Comparison of ENCODE assay signal across 26 mouse cellular contexts in genomic region chr4:148978926-148979325, GRCm38 (mm10).
A peak's percentile ranks its signal among the peaks of the same experiment; 100 is the strongest.
DNase-seq lines count a peak whose midpoint lies in the region; ATAC-seq lines count a peak whose summit lies in the region.
"Had no signal": no experiment of that assay in that cellular context is flagged by ENCODE, and none has a peak within 500 bp of the region (broad histone marks: within the 10 kb centered on the region; RNA-seq: fewer than 3 reads in every experiment).

No protein-coding gene starts in this region.

- ATAC-seq in forebrain, embryonic 11.5 days (replicated peaks; ENCODE audit: low FRiP score), result no peak
- ATAC-seq in hindbrain, embryonic 12.5 days (ENCODE audit: low FRiP score), result no peak
- ATAC-seq in hindbrain, embryonic 11.5 days (ENCODE audit: low FRiP score), result no peak
- ATAC-seq in neural tube, embryonic 13.5 days (ENCODE audit: low read depth), result no peak
- ATAC-seq: activated CD4-positive, CD25-positive, alpha-beta regulatory T cell, adult 4 months; forebrain, embryonic 16.5 days; midbrain, embryonic 13.5 days had no signal

- H3K9ac ChIP-seq in forebrain, embryonic 11.5 days (ENCODE audit: low read length), result no peak overlapping the region
- no peak overlapping the region for H3K9ac ChIP-seq in hindbrain, embryonic 12.5 days
- H3K9ac ChIP-seq in hindbrain, embryonic 11.5 days (ENCODE audit: low read depth, low read length), result no peak overlapping the region
- no peak overlapping the region for H3K9ac ChIP-seq in neural tube, embryonic 13.5 days
- H3K9ac ChIP-seq: hindbrain, embryonic 13.5 days; limb, embryonic 15.5 days; liver, embryonic 13.5 days; midbrain, embryonic 13.5 days; stomach, embryonic 15.5 days had no signal

- no peak overlapping the region for H3K4me3 ChIP-seq in forebrain, embryonic 10.5 days
- H3K4me3 ChIP-seq in forebrain, embryonic 11.5 days (ENCODE audit: low read depth, low read length), result no peak overlapping the region
- no peak overlapping the region for H3K4me3 ChIP-seq in hindbrain, embryonic 12.5 days
- no peak overlapping the region for H3K4me3 ChIP-seq in hindbrain, embryonic 11.5 days (ENCODE audit: low read depth, low read length)
- H3K4me3 ChIP-seq in neural tube, embryonic 13.5 days, result no peak overlapping the region
- H3K4me3 ChIP-seq: gastrocnemius, adult 2 months; heart, adult 2 months; hindbrain, embryonic 13.5 days; limb, embryonic 10.5 days; limb, embryonic 15.5 days; liver, embryonic 13.5 days; midbrain, embryonic 13.5 days; stomach, embryonic 15.5 days had no signal

- H3K4me1 ChIP-seq in forebrain, embryonic 10.5 days, result peaks cover 52% of the 10 kb centered on the region
- 0 out of 2 replicates have a peak, but pooled peaks cover 6% of the 10 kb centered on the region for H3K4me1 ChIP-seq in forebrain, embryonic 11.5 days (replicated peaks; ENCODE audit: control insufficient read depth, insufficient read depth, low read length)
- peaks cover 37% of the 10 kb centered on the region for H3K4me1 ChIP-seq in hindbrain, embryonic 12.5 days
- peaks cover 10% of the 10 kb centered on the region for H3K4me1 ChIP-seq in hindbrain, embryonic 11.5 days (replicated peaks; ENCODE audit: control insufficient read depth, insufficient read depth, low read length)
- peaks cover 60% of the 10 kb centered on the region for H3K4me1 ChIP-seq in neural tube, embryonic 13.5 days (replicated peaks)

- WGBS in forebrain, embryonic 10.5 days, result 92% methylated on average over 11 of the region's 11 CpGs
- 92% methylated on average over 11 of the region's 11 CpGs for WGBS in forebrain, embryonic 11.5 days
- WGBS in hindbrain, embryonic 12.5 days, result 90% methylated on average over 11 of the region's 11 CpGs
- WGBS in hindbrain, embryonic 11.5 days, result 90% methylated on average over 11 of the region's 11 CpGs
- 80% methylated on average over 11 of the region's 11 CpGs for WGBS in neural tube, embryonic 13.5 days

- no peak for DNase-seq in forebrain, embryonic 10.5 days (ENCODE audit: extremely low spot score, low spot score)
- DNase-seq in forebrain, embryonic 11.5 days (ENCODE audit: low spot score), result no peak
- DNase-seq in hindbrain, embryonic 11.5 days (ENCODE audit: low spot score), result no peak
- DNase-seq in neural tube, embryonic 10.5 days (ENCODE audit: extremely low spot score, low spot score), result no peak
- DNase-seq in yolk sac, embryonic 10.5 days (ENCODE audit: low spot score), result no peak
- DNase-seq: adrenal gland, adult 2 months; cerebellum, adult 18-20 months; cerebellum, postnatal 25 days; gastrocnemius, adult 2 months; heart, adult 2 months; heart, postnatal 10 days; kidney, adult 11 months; kidney, postnatal 14 days; layer of hippocampus, adult 9-11 months; liver, embryonic 13.5 days; right cerebral cortex, postnatal 25 days had no signal

- H3K36me3 ChIP-seq in forebrain, embryonic 10.5 days (replicated peaks), result peaks cover 19% of the 10 kb centered on the region
- no peaks in the 10 kb centered on the region for H3K36me3 ChIP-seq in forebrain, embryonic 11.5 days (ENCODE audit: control insufficient read depth, insufficient read depth, low read length)
- H3K36me3 ChIP-seq in hindbrain, embryonic 12.5 days, result no peaks in the 10 kb centered on the region
- H3K36me3 ChIP-seq in hindbrain, embryonic 11.5 days (ENCODE audit: control insufficient read depth, insufficient read depth, low read length), result no peaks in the 10 kb centered on the region
- H3K36me3 ChIP-seq in neural tube, embryonic 13.5 days, result no peaks in the 10 kb centered on the region
- H3K36me3 ChIP-seq: stomach, embryonic 15.5 days had no signal

- no peak overlapping the region for H3K4me2 ChIP-seq in forebrain, embryonic 11.5 days (ENCODE audit: low read depth, low read length, severe bottlenecking)
- H3K4me2 ChIP-seq in hindbrain, embryonic 12.5 days (replicated peaks), result no peak overlapping the region
- no peak overlapping the region for H3K4me2 ChIP-seq in hindbrain, embryonic 11.5 days (replicated peaks; ENCODE audit: low read depth, low read length)
- no peak overlapping the region for H3K4me2 ChIP-seq in neural tube, embryonic 13.5 days
- H3K4me2 ChIP-seq: hindbrain, embryonic 13.5 days; limb, embryonic 15.5 days; liver, embryonic 13.5 days; midbrain, embryonic 13.5 days; stomach, embryonic 15.5 days had no signal

- H3K27me3 ChIP-seq in forebrain, embryonic 10.5 days (ENCODE audit: poor library complexity, severe bottlenecking), result no peaks in the 10 kb centered on the region
- H3K27me3 ChIP-seq in forebrain, embryonic 11.5 days (ENCODE audit: control insufficient read depth, insufficient read depth, low read length), result no peaks in the 10 kb centered on the region
- no peaks in the 10 kb centered on the region; the same call in 1 of the 2 replicates for H3K27me3 ChIP-seq in hindbrain, embryonic 12.5 days
- H3K27me3 ChIP-seq in hindbrain, embryonic 11.5 days (ENCODE audit: control insufficient read depth, insufficient read depth, low read length), result no peaks in the 10 kb centered on the region; the same call in 1 of the 2 replicates
- no peaks in the 10 kb centered on the region for H3K27me3 ChIP-seq in neural tube, embryonic 13.5 days
- H3K27me3 ChIP-seq: hindbrain, embryonic 13.5 days; liver, embryonic 13.5 days; midbrain, embryonic 13.5 days; stomach, embryonic 15.5 days had no signal

- no peaks in the 10 kb centered on the region for H3K9me3 ChIP-seq in forebrain, embryonic 10.5 days
- no peaks in the 10 kb centered on the region for H3K9me3 ChIP-seq in forebrain, embryonic 11.5 days (ENCODE audit: control insufficient read depth, low read length)
- no peaks in the 10 kb centered on the region for H3K9me3 ChIP-seq in hindbrain, embryonic 12.5 days (replicated peaks)
- no peaks in the 10 kb centered on the region for H3K9me3 ChIP-seq in hindbrain, embryonic 11.5 days (ENCODE audit: control insufficient read depth, low read length)
- no peaks in the 10 kb centered on the region for H3K9me3 ChIP-seq in neural tube, embryonic 13.5 days
- H3K9me3 ChIP-seq: hindbrain, embryonic 13.5 days; limb, embryonic 10.5 days; limb, embryonic 15.5 days; liver, embryonic 13.5 days; midbrain, embryonic 13.5 days; stomach, embryonic 15.5 days had no signal

- 0 out of 2 replicates have a peak overlapping the region, but pooled peaks have one; percentile 36 for H3K27ac ChIP-seq in forebrain, embryonic 10.5 days
- no peak overlapping the region for H3K27ac ChIP-seq in forebrain, embryonic 11.5 days (ENCODE audit: low read depth, low read length)
- H3K27ac ChIP-seq in hindbrain, embryonic 12.5 days, result peak overlapping the region; percentile 14; the same call in 1 of the 2 replicates
- no peak overlapping the region for H3K27ac ChIP-seq in hindbrain, embryonic 11.5 days (ENCODE audit: low read depth, low read length)
- peak overlapping the region; percentile 49 for H3K27ac ChIP-seq in neural tube, embryonic 13.5 days (replicated peaks)
- H3K27ac ChIP-seq: gastrocnemius, adult 2 months; heart, adult 2 months; limb, embryonic 15.5 days; liver, embryonic 13.5 days; macrophage; midbrain, embryonic 13.5 days; stomach, embryonic 15.5 days had no signal

Comparison
In these comparisons a context has a peak if more than half of its experiments do, and no peak if none do; other contexts are left out.
1. H3K27ac ChIP-seq: peak in forebrain, embryonic 10.5 days (single experiment), hindbrain, embryonic 12.5 days (single experiment) and neural tube, embryonic 13.5 days (single experiment); none in forebrain, embryonic 11.5 days (single experiment) and hindbrain, embryonic 11.5 days (single experiment).